Mouse (Mus musculus) heart, embryonic 13.5 days (tissue): Measurements from ENCODE around the gene Bend5. TPM values are rescaled to one million over a fixed set of nuclear protein-coding genes. Genes with fewer than 3 reads are reported as not detected.

ENCODE experiments used
- ATAC-seq: fragments of 200-750 bp; cut with Nextera tagmentation; 2 replicates; pipeline ENCODE4 v1.8.0; 2017; ENCODE audit warnings: moderate TSS enrichment; ENCODE audit not compliant: insufficient number of reproducible peaks, low FRiP score, low TSS enrichment; ENCODE audit errors: extremely low read depth
- H3K27ac ChIP-seq: fragments of 300-500 bp; sonication (generic); replicated peaks from 2 replicates; pipeline ENCODE4 v1.5.1; 2015; ENCODE audit warnings: moderate library complexity, mild to moderate bottlenecking, inconsistent platforms
- H3K27me3 ChIP-seq: fragments of 300-500 bp; sonication (generic); replicated peaks from 2 replicates; pipeline ENCODE4 v1.6.1; 2015; ENCODE audit warnings: mild to moderate bottlenecking, inconsistent platforms
- H3K36me3 ChIP-seq: fragments of 300-500 bp; sonication (generic); 2 replicates; pipeline ENCODE4 v1.6.1; 2015; ENCODE audit warnings: mild to moderate bottlenecking, inconsistent platforms
- H3K4me1 ChIP-seq: fragments of 300-500 bp; sonication (generic); 2 replicates; pipeline ENCODE4 v1.6.1; 2015; ENCODE audit warnings: inconsistent platforms
- H3K4me2 ChIP-seq: fragments of 300-500 bp; sonication (generic); 2 replicates; pipeline ENCODE4 v1.6.1; 2015; ENCODE audit warnings: inconsistent platforms, mild to moderate bottlenecking, moderate library complexity
- H3K4me3 ChIP-seq: fragments of 300-500 bp; sonication (generic); 2 replicates; pipeline ENCODE4 v1.5.1; 2015; ENCODE audit warnings: moderate library complexity, mild to moderate bottlenecking, inconsistent platforms
- H3K9ac ChIP-seq: fragments of 300-500 bp; sonication (generic); 2 replicates; pipeline ENCODE4 v1.6.1; 2015; ENCODE audit warnings: inconsistent platforms, mild to moderate bottlenecking, moderate library complexity
- H3K9me3 ChIP-seq: fragments of 300-500 bp; sonication (generic); 2 replicates; pipeline ENCODE4 v1.6.1; 2016; ENCODE audit warnings: inconsistent platforms
- WGBS: fragments of 180-500 bp; shearing (Covaris S2); methylation state at CpG from one replicate; pipeline ENCODE4 v1.1.7; 2015; ENCODE audit warnings: mixed read lengths; 5-methylcytosine and 5-hydroxymethylcytosine counted together
- polyA plus RNA-seq: library from polyadenylated mRNA; unstranded; fragments of >200 nt; fragmentation: Nextera tagmentation; extraction: Ambion mirVana; gene quantifications from 2 replicates; pipeline ENCODE4 v1.2.1, GENCODE M21; 2015

The Bend5 gene
- polyA plus RNA-seq, 1 experiment from 2014 or later: 16.6 TPM

- peak overlapping the region; percentile 75 for H3K4me2 ChIP-seq
- H3K4me1 ChIP-seq: peaks cover 30% of the 10 kb centered on the region
- no peaks in the 10 kb centered on the region for H3K9me3 ChIP-seq
- no peak overlapping the region for H3K27ac ChIP-seq
- no peak overlapping the region for H3K9ac ChIP-seq
- H3K36me3 ChIP-seq: peaks cover 28% of the 10 kb centered on the region
- 55% methylated on average over 3 of the region's 3 CpGs for WGBS
- ATAC-seq: no peak
- H3K27me3 ChIP-seq: no peaks in the 10 kb centered on the region
- H3K4me3 ChIP-seq: peak overlapping the region; percentile 71; the same call in 1 of the 2 replicates
Observed at GRCm38 (mm10) chr4:111416551-111416950, 1.7 kb downstream of the Bend5 start.

- peaks cover 28% of the 10 kb centered on the region for H3K36me3 ChIP-seq
- H3K4me3 ChIP-seq: no peak overlapping the region
- H3K4me2 ChIP-seq: no peak overlapping the region
- peaks cover 38% of the 10 kb centered on the region for H3K4me1 ChIP-seq
- no peaks in the 10 kb centered on the region for H3K27me3 ChIP-seq
- no peak for ATAC-seq
- H3K9ac ChIP-seq: no peak overlapping the region
- no peak overlapping the region for H3K27ac ChIP-seq
- H3K9me3 ChIP-seq: no peaks in the 10 kb centered on the region
- 84% methylated on average over 5 of the region's 5 CpGs for WGBS
Observed at GRCm38 (mm10) chr4:111417716-111418115, 2.9 kb downstream of the Bend5 start.

GRCm38 (mm10) chr4:111419476-111419875 is 4.7 kb downstream of the Bend5 start:
- ATAC-seq: no peak

DNA sequence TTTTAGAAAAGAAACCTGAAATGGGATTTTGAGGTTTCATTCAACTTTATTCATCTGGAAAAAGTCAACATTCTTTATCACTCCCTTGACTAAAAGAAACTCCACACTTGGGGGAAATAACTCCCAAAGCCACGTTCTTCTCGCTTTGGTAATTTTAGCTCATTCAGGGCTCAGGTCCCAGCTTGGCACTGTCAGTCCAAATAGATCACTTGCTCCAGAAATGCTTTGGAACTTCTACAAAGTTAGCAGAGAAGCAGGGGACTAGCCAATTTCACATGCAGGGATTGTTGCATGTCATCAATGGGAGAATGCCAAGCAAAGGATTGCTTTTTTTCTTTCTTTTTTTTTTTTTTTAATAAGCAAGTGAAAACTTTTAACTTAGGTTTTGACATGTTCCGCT is 5.2 kb downstream of the Bend5 start:
- Histone ChIP-seq H3K4me3 (no peak overlapping the region), H3K27me3 (no peaks in the 10 kb centered on the region), H3K9me3 (no peaks in the 10 kb centered on the region), H3K4me1 (peaks cover 40% of the 10 kb centered on the region), H3K27ac (no peak overlapping the region), H3K9ac (no peak overlapping the region), H3K36me3 (peaks cover 28% of the 10 kb centered on the region), H3K4me2 (no peak overlapping the region)
- WGBS: 73% methylated on average over 3 of the region's 3 CpGs
- ATAC-seq: no peak

More at GRCm38 (mm10) chr4:111419476-111419875, 4.7 kb downstream of the Bend5 start:
- peaks cover 28% of the 10 kb centered on the region for H3K36me3 ChIP-seq
- peaks cover 35% of the 10 kb centered on the region for H3K4me1 ChIP-seq
- no peak overlapping the region for H3K4me2 ChIP-seq
- no peak overlapping the region for H3K27ac ChIP-seq
- H3K9ac ChIP-seq: no peak overlapping the region
- no peaks in the 10 kb centered on the region for H3K27me3 ChIP-seq
- H3K4me3 ChIP-seq: no peak overlapping the region
- 62% methylated on average over 1 of the region's 1 CpGs for WGBS
- H3K9me3 ChIP-seq: no peaks in the 10 kb centered on the region

DNA sequence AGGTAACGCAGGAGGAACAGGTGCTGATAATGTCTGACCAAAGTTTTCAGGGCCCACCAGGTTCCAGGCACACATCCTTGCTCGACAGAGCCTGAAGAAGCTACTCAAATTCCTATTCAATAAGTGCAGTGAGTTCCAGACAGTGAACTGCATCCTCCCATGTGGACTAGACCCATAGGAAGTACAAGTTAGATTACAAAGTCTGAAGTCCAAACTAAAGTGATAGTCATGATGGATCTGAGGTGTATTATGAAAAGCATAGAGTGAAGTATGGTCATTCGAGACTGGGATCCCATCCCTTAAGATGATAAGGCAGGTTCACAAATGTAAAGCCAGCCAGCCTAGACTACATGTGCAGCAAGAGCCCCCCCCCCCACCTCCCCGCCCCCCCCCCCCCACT is 6.1 kb downstream of the Bend5 start:
- no peak overlapping the region for H3K27ac ChIP-seq
- peaks cover 41% of the 10 kb centered on the region for H3K4me1 ChIP-seq
- no peak overlapping the region for H3K4me2 ChIP-seq
- no peak for ATAC-seq
- WGBS: 76% methylated on average over 4 of the region's 4 CpGs
- peaks cover 28% of the 10 kb centered on the region for H3K36me3 ChIP-seq
- no peak overlapping the region for H3K9ac ChIP-seq
- no peaks in the 10 kb centered on the region for H3K9me3 ChIP-seq
- no peaks in the 10 kb centered on the region for H3K27me3 ChIP-seq
- H3K4me3 ChIP-seq: no peak overlapping the region

GRCm38 (mm10) chr4:111421785-111422184 is 7.0 kb downstream of the Bend5 start:
- ATAC-seq: no peak
- H3K4me2 ChIP-seq: no peak overlapping the region
- H3K4me1 ChIP-seq: peaks cover 32% of the 10 kb centered on the region
- peaks cover 28% of the 10 kb centered on the region for H3K36me3 ChIP-seq
- H3K9me3 ChIP-seq: no peaks in the 10 kb centered on the region
- H3K27me3 ChIP-seq: no peaks in the 10 kb centered on the region
- no peak overlapping the region for H3K4me3 ChIP-seq
- WGBS: 66% methylated on average over 6 of the region's 6 CpGs
- no peak overlapping the region for H3K9ac ChIP-seq
- H3K27ac ChIP-seq: no peak overlapping the region

GRCm38 (mm10) chr4:111424371-111424950 is 9.7 kb downstream of the Bend5 start:
- H3K27ac ChIP-seq: peak overlapping the region; percentile 26
- H3K4me1 ChIP-seq: peaks cover 32% of the 10 kb centered on the region
- no peak overlapping the region for H3K9ac ChIP-seq
- ATAC-seq: no peak
- H3K9me3 ChIP-seq: no peaks in the 10 kb centered on the region
- H3K36me3 ChIP-seq: peaks cover 5% of the 10 kb centered on the region; the same call in 1 of the 2 replicates
- H3K4me2 ChIP-seq: no peak overlapping the region
- WGBS: 89% methylated on average over 1 of the region's 1 CpGs
- H3K27me3 ChIP-seq: no peaks in the 10 kb centered on the region
- no peak overlapping the region for H3K4me3 ChIP-seq

- peaks cover 30% of the 10 kb centered on the region for H3K4me1 ChIP-seq
- 32% methylated on average over 6 of the region's 6 CpGs for WGBS
- no peak overlapping the region for H3K4me2 ChIP-seq
- H3K36me3 ChIP-seq: 0 out of 2 replicates have a peak, but pooled peaks cover 7% of the 10 kb centered on the region
- no peak overlapping the region for H3K4me3 ChIP-seq
- no peaks in the 10 kb centered on the region for H3K27me3 ChIP-seq
- no peaks in the 10 kb centered on the region for H3K9me3 ChIP-seq
- peak overlapping the region; percentile 26 for H3K27ac ChIP-seq
- no peak overlapping the region for H3K9ac ChIP-seq
- peak; percentile 47; the same call in 1 of the 2 replicates for ATAC-seq
Observed at GRCm38 (mm10) chr4:111425170-111425569, 10.4 kb downstream of the Bend5 start.

DNA sequence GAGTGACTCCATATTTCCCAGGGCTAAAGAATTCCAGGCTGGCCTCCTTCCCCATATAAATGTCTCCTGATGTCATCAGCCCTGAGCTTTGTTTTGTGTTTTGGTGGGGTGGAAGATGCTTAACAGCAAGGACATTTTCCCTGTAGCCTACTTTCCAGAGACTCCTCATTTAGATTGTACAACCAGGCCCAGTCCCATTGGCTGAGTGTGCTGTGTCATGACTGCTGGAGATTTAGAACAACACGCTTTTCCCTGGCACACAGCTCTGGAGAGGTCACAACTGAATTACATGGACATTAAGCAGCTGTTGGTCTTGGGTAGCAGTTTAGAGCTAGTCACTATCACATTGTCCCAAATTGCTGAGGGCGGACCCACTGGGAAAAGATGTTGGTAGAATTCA is 16.4 kb downstream of the Bend5 start:
- Histone ChIP-seq H3K9ac (no peak overlapping the region), H3K4me3 (no peak overlapping the region), H3K9me3 (no peaks in the 10 kb centered on the region), H3K4me1 (0 out of 2 replicates have a peak, but pooled peaks cover 9% of the 10 kb centered on the region), H3K27ac (no peak overlapping the region), H3K36me3 (peaks cover 54% of the 10 kb centered on the region), H3K4me2 (no peak overlapping the region), H3K27me3 (no peaks in the 10 kb centered on the region)
- 80% methylated on average over 2 of the region's 2 CpGs for WGBS
- no peak for ATAC-seq

DNA sequence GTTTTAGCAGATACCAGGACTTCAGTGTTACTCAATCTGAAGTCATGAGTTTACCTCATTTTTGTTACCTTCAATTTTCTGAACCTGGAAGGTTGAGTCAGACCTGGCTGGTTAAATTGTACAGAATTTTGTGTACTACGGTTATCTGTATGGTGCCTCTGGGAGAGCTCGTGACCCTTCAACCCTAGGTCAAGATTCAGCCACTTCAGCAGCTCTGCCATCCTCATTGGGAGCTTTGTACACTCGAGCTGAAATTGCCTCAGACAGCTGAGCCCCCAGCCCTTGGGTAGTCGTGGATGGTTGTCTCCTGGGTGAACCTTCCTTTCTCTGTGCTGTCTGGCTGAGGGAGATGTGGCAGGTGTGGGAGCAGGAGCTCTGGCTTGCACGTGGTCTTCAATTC is 17.2 kb downstream of the Bend5 start:
- Histone ChIP-seq H3K4me1 (0 out of 2 replicates have a peak, but pooled peaks cover 9% of the 10 kb centered on the region), H3K9me3 (no peaks in the 10 kb centered on the region), H3K4me3 (no peak overlapping the region), H3K9ac (no peak overlapping the region), H3K4me2 (no peak overlapping the region), H3K36me3 (peaks cover 62% of the 10 kb centered on the region), H3K27ac (no peak overlapping the region), H3K27me3 (no peaks in the 10 kb centered on the region)
- no peak for ATAC-seq
- WGBS: 64% methylated on average over 5 of the region's 5 CpGs

GRCm38 (mm10) chr4:111432417-111432816 is 17.6 kb downstream of the Bend5 start:
- no peaks in the 10 kb centered on the region for H3K9me3 ChIP-seq
- H3K9ac ChIP-seq: no peak overlapping the region
- WGBS: 74% methylated on average over 5 of the region's 5 CpGs
- 0 out of 2 replicates have a peak, but pooled peaks cover 6% of the 10 kb centered on the region for H3K4me1 ChIP-seq
- H3K27ac ChIP-seq: no peak overlapping the region
- no peak overlapping the region for H3K4me3 ChIP-seq
- no peak for ATAC-seq
- no peak overlapping the region for H3K4me2 ChIP-seq
- H3K27me3 ChIP-seq: no peaks in the 10 kb centered on the region
- H3K36me3 ChIP-seq: peaks cover 66% of the 10 kb centered on the region

- no peak for ATAC-seq
Observed at GRCm38 (mm10) chr4:111441709-111442108, 26.9 kb downstream of the Bend5 start.

More at GRCm38 (mm10) chr4:111441709-111442108, 26.9 kb downstream of the Bend5 start:
- Histone ChIP-seq H3K27me3 (no peaks in the 10 kb centered on the region), H3K36me3 (peaks cover 22% of the 10 kb centered on the region), H3K27ac (no peak overlapping the region), H3K9ac (no peak overlapping the region), H3K4me1 (peaks cover 42% of the 10 kb centered on the region), H3K4me3 (no peak overlapping the region), H3K4me2 (no peak overlapping the region), H3K9me3 (no peaks in the 10 kb centered on the region)
- 82% methylated on average over 1 of the region's 1 CpGs for WGBS
